Mouse (Mus musculus): ENCODE measurements at regions not wholly inside any gene's neighbourhood (a gene's known extent, or its start where the extent isn't known, plus 50 kb on each side); places are given as distances from the start of the nearest gene placed in this dataset.
"Not testable (repeated sequence)": the region's sequence is repeated elsewhere in the genome, so short reads cannot be mapped to it uniquely, and the experiment has no call there.

- Histone ChIP-seq H3K9ac (no peak overlapping the region), H3K4me3 (no peak overlapping the region), H3K4me1 (replicated peaks) (no peaks in the 10 kb centered on the region), H3K27ac (no peak overlapping the region), H3K9me3 (replicated peaks) (no peaks in the 10 kb centered on the region), H3K4me2 (no peak overlapping the region), H3K27me3 (no peaks in the 10 kb centered on the region), H3K36me3 (no peaks in the 10 kb centered on the region)
- 69% methylated on average over 2 of the region's 2 CpGs for WGBS
- ATAC-seq (replicated peaks; ENCODE audit: insufficient number of reproducible peaks, insufficient read depth, low FRiP score, low read depth), result no peak
These were observed 153.3 kb upstream of the Ccnh start for GRCm38 (mm10) chr13:85035903-85036302.

GRCm38 (mm10) chr13:85036830-85037229, 152.4 kb upstream of the Ccnh start:
- no peak for ATAC-seq (replicated peaks; ENCODE audit: insufficient number of reproducible peaks, insufficient read depth, low FRiP score, low read depth)
- 54% methylated on average over 1 of the region's 1 CpGs for WGBS

GRCm38 (mm10) chr13:85066585-85067550, 122.3 kb upstream of the Ccnh start:
- Histone ChIP-seq H3K4me2 (no peak overlapping the region), H3K27ac (no peak overlapping the region), H3K9me3 (replicated peaks) (no peaks in the 10 kb centered on the region), H3K4me3 (no peak overlapping the region), H3K9ac (no peak overlapping the region), H3K27me3 (no peaks in the 10 kb centered on the region), H3K4me1 (replicated peaks) (no peaks in the 10 kb centered on the region), H3K36me3 (no peaks in the 10 kb centered on the region)
- 64% methylated on average over 6 of the region's 6 CpGs for WGBS
- no peak for ATAC-seq (replicated peaks; ENCODE audit: insufficient number of reproducible peaks, insufficient read depth, low FRiP score, low read depth)

More at GRCm38 (mm10) chr13:85036830-85037229, 152.4 kb upstream of the Ccnh start:
- Histone ChIP-seq H3K27ac (no peak overlapping the region), H3K4me1 (replicated peaks) (no peaks in the 10 kb centered on the region), H3K9ac (no peak overlapping the region), H3K4me2 (no peak overlapping the region), H3K9me3 (replicated peaks) (no peaks in the 10 kb centered on the region), H3K36me3 (no peaks in the 10 kb centered on the region), H3K4me3 (no peak overlapping the region), H3K27me3 (no peaks in the 10 kb centered on the region)

GRCm38 (mm10) chr13:85067551-85068283, 121.5 kb upstream of the Ccnh start:
- H3K4me1 ChIP-seq (replicated peaks), result no peaks in the 10 kb centered on the region
- 62% methylated on average over 5 of the region's 5 CpGs for WGBS
- no peak overlapping the region for H3K4me2 ChIP-seq
- no peak for ATAC-seq (replicated peaks; ENCODE audit: insufficient number of reproducible peaks, insufficient read depth, low FRiP score, low read depth)
- H3K36me3 ChIP-seq, result no peaks in the 10 kb centered on the region
- H3K27me3 ChIP-seq, result no peaks in the 10 kb centered on the region
- H3K9ac ChIP-seq, result no peak overlapping the region
- H3K9me3 ChIP-seq (replicated peaks), result no peaks in the 10 kb centered on the region
- no peak overlapping the region for H3K4me3 ChIP-seq
- no peak overlapping the region for H3K27ac ChIP-seq

- Histone ChIP-seq H3K9me3 (replicated peaks) (no peaks in the 10 kb centered on the region), H3K27me3 (no peaks in the 10 kb centered on the region), H3K27ac (no peak overlapping the region), H3K4me1 (replicated peaks) (no peaks in the 10 kb centered on the region), H3K36me3 (no peaks in the 10 kb centered on the region), H3K4me3 (no peak overlapping the region), H3K4me2 (no peak overlapping the region), H3K9ac (no peak overlapping the region)
- no peak for ATAC-seq (replicated peaks; ENCODE audit: insufficient number of reproducible peaks, insufficient read depth, low FRiP score, low read depth)
- 68% methylated on average over 3 of the region's 3 CpGs for WGBS
These were observed 120.8 kb upstream of the Ccnh start for GRCm38 (mm10) chr13:85068403-85068802.

GRCm38 (mm10) chr13:85083335-85083734, 105.9 kb upstream of the Ccnh start:
- Histone ChIP-seq H3K4me1 (replicated peaks) (no peaks in the 10 kb centered on the region), H3K27me3 (no peaks in the 10 kb centered on the region), H3K4me2 (no peak overlapping the region), H3K27ac (no peak overlapping the region), H3K9me3 (replicated peaks) (no peaks in the 10 kb centered on the region), H3K36me3 (no peaks in the 10 kb centered on the region), H3K4me3 (no peak overlapping the region), H3K9ac (no peak overlapping the region)
- no peak for ATAC-seq (replicated peaks; ENCODE audit: insufficient number of reproducible peaks, insufficient read depth, low FRiP score, low read depth)
- WGBS, result 77% methylated on average over 5 of the region's 5 CpGs

GRCm38 (mm10) chr13:85083742-85084141, 105.5 kb upstream of the Ccnh start:
- H3K9me3 ChIP-seq (replicated peaks), result no peaks in the 10 kb centered on the region
- no peak for ATAC-seq (replicated peaks; ENCODE audit: insufficient number of reproducible peaks, insufficient read depth, low FRiP score, low read depth)
- no peaks in the 10 kb centered on the region for H3K36me3 ChIP-seq
- H3K4me2 ChIP-seq, result no peak overlapping the region
- H3K4me1 ChIP-seq (replicated peaks), result no peaks in the 10 kb centered on the region
- H3K27me3 ChIP-seq, result no peaks in the 10 kb centered on the region
- no peak overlapping the region for H3K9ac ChIP-seq
- H3K27ac ChIP-seq, result no peak overlapping the region
- H3K4me3 ChIP-seq, result no peak overlapping the region

- no peaks in the 10 kb centered on the region for H3K36me3 ChIP-seq
- H3K4me2 ChIP-seq, result no peak overlapping the region
- no peak for ATAC-seq (replicated peaks; ENCODE audit: insufficient number of reproducible peaks, insufficient read depth, low FRiP score, low read depth)
- no peaks in the 10 kb centered on the region for H3K9me3 ChIP-seq (replicated peaks)
- no peak overlapping the region for H3K9ac ChIP-seq
- no peaks in the 10 kb centered on the region for H3K27me3 ChIP-seq
- no peak overlapping the region for H3K4me3 ChIP-seq
- H3K4me1 ChIP-seq (replicated peaks), result no peaks in the 10 kb centered on the region
- H3K27ac ChIP-seq, result no peak overlapping the region
- 35% methylated on average over 7 of the region's 7 CpGs for WGBS
These were observed 93.0 kb upstream of the Ccnh start for GRCm38 (mm10) chr13:85096174-85096573.

- no peaks in the 10 kb centered on the region for H3K4me1 ChIP-seq (replicated peaks)
- no peaks in the 10 kb centered on the region for H3K27me3 ChIP-seq
- H3K36me3 ChIP-seq, result no peaks in the 10 kb centered on the region
- ATAC-seq (replicated peaks; ENCODE audit: insufficient number of reproducible peaks, insufficient read depth, low FRiP score, low read depth), result no peak
- H3K4me3 ChIP-seq, result no peak overlapping the region
- whole genome bisulfite sequencing, result 85% methylated on average over 2 of the region's 2 CpGs
- H3K9ac ChIP-seq, result no peak overlapping the region
- H3K4me2 ChIP-seq, result no peak overlapping the region
- no peaks in the 10 kb centered on the region; the same call in 1 of the 2 replicates for H3K9me3 ChIP-seq (replicated peaks)
- H3K27ac ChIP-seq, result no peak overlapping the region
These were observed 65.9 kb upstream of the Ccnh start for GRCm38 (mm10) chr13:85123309-85123708.

- H3K4me2 ChIP-seq; H3K27ac ChIP-seq; H3K4me3 ChIP-seq; H3K9me3 ChIP-seq (replicated peaks); H3K9ac ChIP-seq; H3K36me3 ChIP-seq; H3K4me1 ChIP-seq (replicated peaks); H3K27me3 ChIP-seq: not testable (repeated sequence)
- ATAC-seq (replicated peaks; ENCODE audit: insufficient number of reproducible peaks, insufficient read depth, low FRiP score, low read depth), result peak; percentile 100
- 82% methylated on average over 18 of the region's 18 CpGs for WGBS
These were observed 62.3 kb upstream of the Ccnh start for GRCm38 (mm10) chr13:85126573-85127547.

GRCm38 (mm10) chr13:85127548-85127925, 61.7 kb upstream of the Ccnh start:
- Histone ChIP-seq H3K9ac (no peak overlapping the region), H3K4me2 (no peak overlapping the region), H3K4me1 (replicated peaks) (no peaks in the 10 kb centered on the region), H3K9me3 (replicated peaks) (no peaks in the 10 kb centered on the region; the same call in 1 of the 2 replicates), H3K4me3 (no peak overlapping the region), H3K36me3 (no peaks in the 10 kb centered on the region), H3K27ac (no peak overlapping the region), H3K27me3 (no peaks in the 10 kb centered on the region)
- ATAC-seq (replicated peaks; ENCODE audit: insufficient number of reproducible peaks, insufficient read depth, low FRiP score, low read depth), result no peak
- 59% methylated on average over 1 of the region's 1 CpGs for WGBS
